Mouse (Mus musculus) embryo, embryonic 9.5 days (tissue): ENCODE results near the gene Sept9.
A peak's percentile ranks its signal among the peaks of the same experiment; 100 is the strongest.

Experiments used
- DNase-seq: peaks from one replicate; pipeline ENCODE4 v3.0.0-alpha.2; 2017; ENCODE audit errors: extremely low spot score

The Sept9 gene

GRCm38 (mm10) chr11:117199282-117200175 lies at the start of gene Sept9:
Gene Sept9 (plus strand): TSS chr11:117199661.
- DNase-seq, result peak; percentile 41

GRCm38 (mm10) chr11:117150467-117150966 lies 48.9 kb upstream of the Sept9 start:
- DNase-seq, result no peak

- no peak for DNase-seq
Measured at GRCm38 (mm10) chr11:117151461-117151860, 48.0 kb upstream of the Sept9 start.

- no peak for DNase-seq
Measured at GRCm38 (mm10) chr11:117152541-117152940, 46.9 kb upstream of the Sept9 start.

- no peak for DNase-seq
Measured at GRCm38 (mm10) chr11:117153553-117153952, 45.9 kb upstream of the Sept9 start.

- DNase-seq, result no peak
Measured at GRCm38 (mm10) chr11:117154088-117154815, 45.2 kb upstream of the Sept9 start.

- peak; percentile 87 for DNase-seq
Measured at GRCm38 (mm10) chr11:117156725-117157124, 42.7 kb upstream of the Sept9 start.

- DNase-seq, result no peak
Measured at GRCm38 (mm10) chr11:117158343-117158742, 41.1 kb upstream of the Sept9 start.

- DNase-seq, result no peak
Measured at GRCm38 (mm10) chr11:117159257-117159945, 40.1 kb upstream of the Sept9 start.

GRCm38 (mm10) chr11:117159946-117160307 lies 39.5 kb upstream of the Sept9 start:
- DNase-seq, result no peak

GRCm38 (mm10) chr11:117160791-117161190 lies 38.7 kb upstream of the Sept9 start:
- DNase-seq, result no peak

- no peak for DNase-seq
Measured at GRCm38 (mm10) chr11:117161574-117161973, 37.9 kb upstream of the Sept9 start.

GRCm38 (mm10) chr11:117163098-117163497 lies 36.4 kb upstream of the Sept9 start:
- no peak for DNase-seq

GRCm38 (mm10) chr11:117163771-117164170 lies 35.7 kb upstream of the Sept9 start:
- DNase-seq, result no peak

- no peak for DNase-seq
Measured at GRCm38 (mm10) chr11:117168278-117169087, 31.0 kb upstream of the Sept9 start.

GRCm38 (mm10) chr11:117169088-117169635 lies 30.3 kb upstream of the Sept9 start:
- DNase-seq, result no peak

- DNase-seq, result no peak
Measured at GRCm38 (mm10) chr11:117169801-117170565, 29.5 kb upstream of the Sept9 start.

- no peak for DNase-seq
Measured at GRCm38 (mm10) chr11:117174098-117174892, 25.2 kb upstream of the Sept9 start.

GRCm38 (mm10) chr11:117174924-117175323 lies 24.5 kb upstream of the Sept9 start:
- peak; percentile 56 for DNase-seq
